Comparison of ENCODE assay signal across 8 mouse cellular contexts in genomic region chr3:56753654-56754053, GRCm38 (mm10).
DNase-seq lines count a peak whose midpoint lies in the region; ATAC-seq and TF ChIP-seq lines count a peak whose summit lies in the region.

No protein-coding gene starts in this region.

- no peaks in the 10 kb centered on the region for H3K36me3 ChIP-seq in hindbrain, embryonic 10.5 days
- H3K36me3 ChIP-seq in hindbrain, embryonic 12.5 days = no peaks in the 10 kb centered on the region
- H3K36me3 ChIP-seq in forebrain, embryonic 13.5 days (ENCODE audit: poor library complexity, severe bottlenecking) = no peaks in the 10 kb centered on the region
- H3K36me3 ChIP-seq in lung, embryonic 14.5 days (ENCODE audit: insufficient read depth) = no peaks in the 10 kb centered on the region

- no peak overlapping the region for H3K9ac ChIP-seq in hindbrain, embryonic 12.5 days
- H3K9ac ChIP-seq in forebrain, embryonic 13.5 days = no peak overlapping the region
- no peak overlapping the region for H3K9ac ChIP-seq in lung, embryonic 14.5 days

- H3K27ac ChIP-seq in hindbrain, embryonic 10.5 days = no peak overlapping the region; the same call in 1 of the 2 replicates
- H3K27ac ChIP-seq in hindbrain, embryonic 12.5 days = no peak overlapping the region
- no peak overlapping the region for H3K27ac ChIP-seq in forebrain, embryonic 13.5 days
- H3K27ac ChIP-seq in lung, embryonic 14.5 days (ENCODE audit: low read depth) = no peak overlapping the region

- DNase-seq in hindbrain, embryonic 10.5 days (ENCODE audit: low spot score) = peak; percentile 62
- DNase-seq in adrenal gland, postnatal 14 days = peak; percentile 70
- peak; percentile 67 to 71 for DNase-seq in heart, postnatal 36 days
- DNase-seq in lung, embryonic 14.5 days = peak; percentile 63
- DNase-seq in thymus, postnatal 36 days = no peak
- DNase-seq in left cerebral cortex, adult 18-20 months (ENCODE audit: low spot score in 2 of 2) = no peak

- WGBS in hindbrain, embryonic 10.5 days = 42% methylated on average over 3 of the region's 3 CpGs
- WGBS in hindbrain, embryonic 12.5 days = 28% methylated on average over 3 of the region's 3 CpGs
- 54% methylated on average over 3 of the region's 3 CpGs for WGBS in forebrain, embryonic 13.5 days
- WGBS in lung, embryonic 14.5 days = 10% methylated on average over 3 of the region's 3 CpGs

- H3K4me3 ChIP-seq in hindbrain, embryonic 10.5 days = no peak overlapping the region
- H3K4me3 ChIP-seq in hindbrain, embryonic 12.5 days = no peak overlapping the region
- H3K4me3 ChIP-seq in forebrain, embryonic 13.5 days = no peak overlapping the region
- no peak overlapping the region for H3K4me3 ChIP-seq in lung, embryonic 14.5 days (ENCODE audit: low read depth, low read length)

- H3K4me1 ChIP-seq in hindbrain, embryonic 10.5 days (replicated peaks) = 0 out of 2 replicates have a peak, but pooled peaks cover 6% of the 10 kb centered on the region
- no peaks in the 10 kb centered on the region for H3K4me1 ChIP-seq in hindbrain, embryonic 12.5 days
- H3K4me1 ChIP-seq in forebrain, embryonic 13.5 days = no peaks in the 10 kb centered on the region
- H3K4me1 ChIP-seq in lung, embryonic 14.5 days (ENCODE audit: insufficient read depth) = no peaks in the 10 kb centered on the region

- no peak for ATAC-seq in hindbrain, embryonic 12.5 days (ENCODE audit: low FRiP score)
- ATAC-seq in forebrain, embryonic 13.5 days = 0 out of 2 replicates have a peak, but pooled peaks have one; percentile 36
- ATAC-seq in lung, embryonic 14.5 days (ENCODE audit: insufficient read depth) = peak; percentile 68; the same call in 1 of the 2 replicates

- no peak overlapping the region for H3K4me2 ChIP-seq in hindbrain, embryonic 12.5 days (replicated peaks)
- H3K4me2 ChIP-seq in forebrain, embryonic 13.5 days = no peak overlapping the region
- no peak overlapping the region for H3K4me2 ChIP-seq in lung, embryonic 14.5 days

- peak; percentile 60 for TF ChIP-seq CTCF in lung, embryonic 14.5 days (IDR thresholded peaks at IDR 0.05; ENCODE audit: low read depth)

- H3K27me3 ChIP-seq in hindbrain, embryonic 10.5 days (ENCODE audit: insufficient read depth, poor library complexity, severe bottlenecking) = no peaks in the 10 kb centered on the region
- H3K27me3 ChIP-seq in hindbrain, embryonic 12.5 days = no peaks in the 10 kb centered on the region
- H3K27me3 ChIP-seq in forebrain, embryonic 13.5 days = no peaks in the 10 kb centered on the region
- no peaks in the 10 kb centered on the region for H3K27me3 ChIP-seq in lung, embryonic 14.5 days (ENCODE audit: insufficient read depth, low read length)

- intact Hi-C loops in heart, postnatal 36 days (cut with DNase I) = loop anchor here (2.0 to 10.0 kb wide), 3 partner anchors 569 to 745 kb away; partner anchors contain the start of gene Nbea

- no peaks in the 10 kb centered on the region for H3K9me3 ChIP-seq in hindbrain, embryonic 10.5 days
- no peaks in the 10 kb centered on the region for H3K9me3 ChIP-seq in hindbrain, embryonic 12.5 days (replicated peaks)
- no peaks in the 10 kb centered on the region for H3K9me3 ChIP-seq in forebrain, embryonic 13.5 days (replicated peaks)
- H3K9me3 ChIP-seq in lung, embryonic 14.5 days (ENCODE audit: low read depth, low read length) = no peaks in the 10 kb centered on the region

Comparison
In these comparisons a context has a peak if more than half of its experiments do, and no peak if none do; other contexts are left out.
1. DNase-seq: peak in hindbrain, embryonic 10.5 days (single experiment), adrenal gland, postnatal 14 days (single experiment), heart, postnatal 36 days (2 of 2) and lung, embryonic 14.5 days (single experiment); none in thymus, postnatal 36 days (0 of 2) and left cerebral cortex, adult 18-20 months (0 of 2).